Mouse (Mus musculus) limb, embryonic 14.5 days (tissue): ENCODE data around the gene Itgae. TPM values are rescaled to one million over a fixed set of nuclear protein-coding genes. Genes with fewer than 3 reads are reported as not detected.
"Not testable (repeated sequence)": the region's sequence is repeated elsewhere in the genome, so short reads cannot be mapped to it uniquely, and the experiment has no call there.

Experiments used
- ATAC-seq: fragments of 200-750 bp; cut with Nextera tagmentation; 2 replicates; pipeline ENCODE4 v1.8.0; 2017; ENCODE audit warnings: low read depth, moderate number of reproducible peaks, moderate TSS enrichment; ENCODE audit not compliant: low FRiP score
- DNase-seq: peaks from one replicate; pipeline ENCODE4 v3.0.0-alpha.2; 2015; ENCODE audit warnings: low spot score
- H3K27ac ChIP-seq: fragments of 300-500 bp; sonication (generic); replicated peaks from 2 replicates; pipeline ENCODE4 v1.5.1; 2014; ENCODE audit warnings: low read depth, mild to moderate bottlenecking, low read length, moderate library complexity, mixed read lengths
- H3K27me3 ChIP-seq: fragments of 300-500 bp; sonication (generic); 2 replicates; pipeline ENCODE4 v1.6.1; 2014; ENCODE audit warnings: low read length, mixed read lengths; ENCODE audit not compliant: control insufficient read depth, insufficient read depth
- H3K36me3 ChIP-seq: fragments of 300-500 bp; sonication (generic); 2 replicates; pipeline ENCODE4 v1.6.1; 2014; ENCODE audit warnings: mild to moderate bottlenecking, low read length, moderate library complexity, mixed read lengths; ENCODE audit not compliant: control insufficient read depth, insufficient read depth
- H3K4me1 ChIP-seq: fragments of 300-500 bp; sonication (generic); 2 replicates; pipeline ENCODE4 v1.6.1; 2014; ENCODE audit warnings: antibody characterized with exemption, low read length, mixed read lengths; ENCODE audit not compliant: control insufficient read depth, insufficient read depth
- H3K4me2 ChIP-seq: fragments of 300-500 bp; sonication (generic); replicated peaks from 2 replicates; pipeline ENCODE4 v1.6.1; 2014; ENCODE audit warnings: low read depth, mild to moderate bottlenecking, low read length, moderate library complexity; ENCODE audit not compliant: severe bottlenecking
- H3K4me3 ChIP-seq: fragments of 300-500 bp; sonication (generic); replicated peaks from 2 replicates; pipeline ENCODE4 v1.5.1; 2014; ENCODE audit warnings: low read length
- H3K9ac ChIP-seq: fragments of 300-500 bp; sonication (generic); 2 replicates; pipeline ENCODE4 v1.6.1; 2014; ENCODE audit warnings: mild to moderate bottlenecking, low read depth, low read length, moderate library complexity; ENCODE audit not compliant: severe bottlenecking
- H3K9me3 ChIP-seq: fragments of 300-500 bp; sonication (generic); 2 replicates; pipeline ENCODE4 v1.6.1; 2016; ENCODE audit warnings: low read length; ENCODE audit not compliant: control insufficient read depth
- POLR2A ChIP-seq: fragments of 200-500 bp; IDR thresholded peaks from 2 replicates; pipeline ENCODE4 v1.8.0; 2012; ENCODE audit warnings: inconsistent platforms, mild to moderate bottlenecking, moderate library complexity, borderline replicate concordance; ENCODE audit not compliant: insufficient read depth, insufficient read length; ENCODE audit errors: extremely low read depth
- WGBS: fragments of 180-500 bp; shearing (Covaris S2); extraction: QIAGEN DNeasy Blood & Tissue Kit; methylation state at CpG from one replicate; pipeline ENCODE4 v1.1.7; 2014; 5-methylcytosine and 5-hydroxymethylcytosine counted together
- polyA plus RNA-seq, 2 experiments: library from polyadenylated mRNA; depleted of rRNA in 1 of 2; stranded (reverse) in 1 of 2; unstranded in 1 of 2; fragments of >200 nt; fragmentation: Nextera tagmentation in 1 of 2; extraction: Ambion mirVana in 1 of 2; gene quantifications; 2 replicates each; pipeline versions ENCODE4 v1.2.1 to v1.2.3; 2012 to 2014

The Itgae gene
- polyA plus RNA-seq, 2 experiments: 0.15 to 0.37 TPM

GRCm38 (mm10) chr11:73101308-73101707 is 10.9 kb downstream of the Itgae start:
- DNase-seq: no peak
- H3K27ac ChIP-seq: no peak overlapping the region
- H3K4me2 ChIP-seq: no peak overlapping the region
- TF ChIP-seq POLR2A: no peak
- H3K27me3 ChIP-seq: no peaks in the 10 kb centered on the region
- H3K4me1 ChIP-seq: no peaks in the 10 kb centered on the region
- no peak overlapping the region for H3K9ac ChIP-seq
- ATAC-seq: no peak
- no peaks in the 10 kb centered on the region for H3K36me3 ChIP-seq
- no peaks in the 10 kb centered on the region for H3K9me3 ChIP-seq
- H3K4me3 ChIP-seq: no peak overlapping the region
- WGBS: 82% methylated on average over 4 of the region's 4 CpGs

- no peak overlapping the region for H3K4me3 ChIP-seq
- no peaks in the 10 kb centered on the region for H3K9me3 ChIP-seq
- no peak overlapping the region for H3K9ac ChIP-seq
- DNase-seq: no peak
- no peak for TF ChIP-seq POLR2A
- no peaks in the 10 kb centered on the region for H3K27me3 ChIP-seq
- no peak overlapping the region for H3K4me2 ChIP-seq
- ATAC-seq: no peak
- H3K4me1 ChIP-seq: no peaks in the 10 kb centered on the region
- 58% methylated on average over 3 of the region's 3 CpGs for WGBS
- no peaks in the 10 kb centered on the region for H3K36me3 ChIP-seq
- no peak overlapping the region for H3K27ac ChIP-seq
These were observed 14.9 kb downstream of the Itgae start for GRCm38 (mm10) chr11:73105246-73105645.

- DNase-seq, H3K4me1 ChIP-seq, H3K36me3 ChIP-seq, H3K9me3 ChIP-seq, H3K9ac ChIP-seq, H3K27me3 ChIP-seq, H3K27ac ChIP-seq, ATAC-seq, H3K4me2 ChIP-seq, H3K4me3 ChIP-seq: not testable (repeated sequence)
- 43% methylated on average over 3 of the region's 3 CpGs for WGBS
These were observed 17.0 kb downstream of the Itgae start for GRCm38 (mm10) chr11:73107358-73107757.

GRCm38 (mm10) chr11:73108195-73108897 is 18.0 kb downstream of the Itgae start:
- Histone ChIP-seq H3K9me3 (no peaks in the 10 kb centered on the region), H3K36me3 (no peaks in the 10 kb centered on the region), H3K4me3 (no peak overlapping the region), H3K4me2 (no peak overlapping the region), H3K4me1 (no peaks in the 10 kb centered on the region), H3K27me3 (no peaks in the 10 kb centered on the region), H3K9ac (no peak overlapping the region), H3K27ac (no peak overlapping the region)
- DNase-seq: no peak
- no peak for TF ChIP-seq POLR2A
- WGBS: 68% methylated on average over 5 of the region's 5 CpGs
- no peak for ATAC-seq

- no peak for TF ChIP-seq POLR2A
- Histone ChIP-seq H3K9me3 (no peaks in the 10 kb centered on the region), H3K4me3 (no peak overlapping the region), H3K36me3 (no peaks in the 10 kb centered on the region), H3K9ac (no peak overlapping the region), H3K4me1 (no peaks in the 10 kb centered on the region), H3K27ac (no peak overlapping the region), H3K4me2 (no peak overlapping the region), H3K27me3 (no peaks in the 10 kb centered on the region)
- DNase-seq (no peak), ATAC-seq (no peak)
- WGBS: 73% methylated on average over 14 of the region's 14 CpGs
These were observed 18.7 kb downstream of the Itgae start for GRCm38 (mm10) chr11:73108898-73109625.
